Mouse (Mus musculus): ENCODE measurements around the gene B4galt5.

DNA sequence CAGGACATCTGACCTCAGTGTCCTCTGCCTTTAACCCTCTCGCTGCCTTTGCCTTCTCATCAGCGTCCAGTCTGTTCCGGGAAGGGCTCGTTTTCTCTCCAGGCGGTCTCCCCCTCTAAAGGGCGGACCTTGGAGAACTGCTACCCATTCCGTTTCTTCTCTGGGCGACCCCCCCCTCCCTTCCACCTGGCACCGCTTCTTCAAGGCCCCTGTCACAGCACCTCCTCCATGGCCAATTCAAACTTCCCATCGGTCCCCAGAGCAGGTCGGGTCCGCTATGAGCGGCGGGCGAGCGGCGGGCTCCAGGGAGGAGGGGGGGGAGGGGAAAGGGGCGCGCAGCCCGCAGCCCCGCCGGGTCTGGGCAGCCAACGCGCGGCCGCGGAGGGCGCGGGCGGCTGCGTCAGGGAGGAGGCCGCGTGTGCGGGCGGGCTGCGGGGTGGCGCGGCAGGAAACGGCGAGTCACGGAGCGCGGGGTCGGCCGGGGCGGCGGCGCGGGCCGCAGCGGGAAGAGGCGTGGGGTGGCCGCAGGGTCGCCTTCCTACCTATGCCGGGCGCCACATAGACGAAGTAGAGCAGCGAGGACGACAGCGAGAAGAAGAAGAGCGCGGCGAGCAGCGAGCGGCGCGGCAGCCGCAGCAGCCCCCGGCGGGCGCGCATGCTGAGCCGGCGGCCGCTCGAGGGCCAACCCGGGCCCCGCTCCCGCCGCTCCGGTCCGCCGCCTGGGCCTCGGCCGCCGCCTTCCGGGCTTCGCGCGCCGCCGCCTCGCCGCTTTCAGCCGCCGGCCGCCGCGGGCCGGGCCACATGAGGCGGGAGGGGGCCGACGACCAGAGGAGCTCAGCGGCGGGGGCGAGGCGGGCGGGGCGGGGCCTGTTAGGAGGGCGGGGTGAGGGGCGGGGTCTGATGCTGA is at the start of gene B4galt5:
- TF ChIP-seq CTCF (IDR thresholded peaks at IDR 0.05; ENCODE audit: low read depth): no peak
- TF ChIP-seq EP300 (IDR thresholded peaks at IDR 0.05; ENCODE audit: low read depth): no peak

Data from heart, postnatal 0 days (tissue).